Comparison of ENCODE assay signal across 10 mouse cellular contexts in the genomic region with DNA sequence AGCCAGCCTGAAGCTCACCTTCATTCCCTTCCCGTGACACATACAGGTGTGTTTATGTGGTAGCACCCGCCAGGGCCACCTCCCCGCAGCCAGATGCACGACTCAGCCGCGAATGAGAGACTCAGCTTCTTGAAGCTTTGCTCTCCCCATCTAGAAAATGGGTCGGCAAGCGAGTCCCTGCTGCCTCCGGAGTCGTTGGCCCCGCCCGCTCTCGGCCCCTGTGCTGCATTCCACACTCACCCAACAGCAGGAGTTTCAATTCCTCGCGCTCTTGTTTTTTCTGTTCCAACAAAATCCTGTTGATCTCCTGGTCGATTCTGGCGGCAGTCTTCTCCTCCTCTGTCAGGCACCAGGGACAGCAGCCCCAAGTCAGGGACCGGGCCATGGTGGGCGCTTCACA. TPM values are rescaled to one million over a fixed set of nuclear protein-coding genes. Genes with fewer than 3 reads are reported as not detected.
A peak's percentile ranks its signal among the peaks of the same experiment; 100 is the strongest.
DNase-seq lines count a peak whose midpoint lies in the region; ATAC-seq and TF ChIP-seq lines count a peak whose summit lies in the region.
"Had no signal": no experiment of that assay in that cellular context is flagged by ENCODE, and none has a peak within 500 bp of the region (broad histone marks: within the 10 kb centered on the region; RNA-seq: fewer than 3 reads in every experiment).

No protein-coding gene starts in this region.

- H3K36me3 ChIP-seq in intestine, postnatal 0 days (ENCODE audit: control insufficient read depth, insufficient read depth): no peaks in the 10 kb centered on the region
- H3K36me3 ChIP-seq: midbrain, embryonic 15.5 days had no signal

- H3K4me1 ChIP-seq in intestine, postnatal 0 days (replicated peaks; ENCODE audit: control insufficient read depth, insufficient read depth, low read length): no peaks in the 10 kb centered on the region
- H3K4me1 ChIP-seq: midbrain, embryonic 15.5 days had no signal

- no peak for TF ChIP-seq CTCF in layer of hippocampus, adult 2 months (conservative IDR thresholded peaks at IDR 0.05)
- no peak for TF ChIP-seq CTCF in intestine, postnatal 0 days (IDR thresholded peaks at IDR 0.05; ENCODE audit: low read depth)

- intact Hi-C loops in gastrocnemius, postnatal 14 days (cut with DNase I; ENCODE audit: low total_unique reads): no loop called here

- no peaks in the 10 kb centered on the region for H3K9me3 ChIP-seq in intestine, postnatal 0 days (ENCODE audit: control insufficient read depth)
- H3K9me3 ChIP-seq: midbrain, embryonic 15.5 days had no signal

- no peak overlapping the region for H3K9ac ChIP-seq in intestine, postnatal 0 days (ENCODE audit: low read depth, low read length)
- H3K9ac ChIP-seq: midbrain, embryonic 15.5 days had no signal

- peak overlapping the region; percentile 8; the same call in 1 of the 2 replicates for H3K4me3 ChIP-seq in layer of hippocampus, adult 2 months
- H3K4me3 ChIP-seq in intestine, postnatal 0 days (ENCODE audit: low read depth, low read length): 0 out of 2 replicates have a peak overlapping the region, but pooled peaks have one; percentile 0
- H3K4me3 ChIP-seq: midbrain, embryonic 15.5 days had no signal

- no peaks in the 10 kb centered on the region for H3K27me3 ChIP-seq in intestine, postnatal 0 days (replicated peaks; ENCODE audit: control insufficient read depth, insufficient read depth, low read length)
- H3K27me3 ChIP-seq: midbrain, embryonic 15.5 days had no signal

- WGBS in intestine, postnatal 0 days: 22% methylated on average over 19 of the region's 19 CpGs

- DNase-seq in layer of hippocampus, adult 2 months (ENCODE audit: low spot score in 2 of 2): no peak
- DNase-seq in layer of hippocampus, adult 8-10 months (ENCODE audit: low spot score in 2 of 2): no peak
- DNase-seq in urinary bladder, postnatal 4 days (ENCODE audit: low spot score in 2 of 2): no peak
- no peak for DNase-seq in gastrocnemius, postnatal 14 days
- DNase-seq: adrenal gland, postnatal 10 days had no signal

- peak overlapping the region; percentile 52 for H3K27ac ChIP-seq in layer of hippocampus, adult 2 months
- no peak overlapping the region for H3K27ac ChIP-seq in intestine, postnatal 0 days (ENCODE audit: low read depth, low read length)
- H3K27ac ChIP-seq: midbrain, embryonic 15.5 days had no signal

- peak; percentile 22 for ATAC-seq in activated CD4-positive, CD25-positive, alpha-beta regulatory T cell, adult 4 months
- ATAC-seq in intestine, postnatal 0 days: no peak
- ATAC-seq in megakaryocyte progenitor cell, adult 5-6 weeks (replicated peaks; ENCODE audit: poor library complexity): 0 out of 2 replicates have a peak, but pooled peaks have one; percentile 2
- ATAC-seq in monocyte, adult 5-6 weeks (replicated peaks; ENCODE audit: insufficient number of reproducible peaks, low FRiP score, low TSS enrichment, poor library complexity, severe bottlenecking): no peak
- ATAC-seq: midbrain, embryonic 15.5 days had no signal

- H3K4me2 ChIP-seq in intestine, postnatal 0 days (replicated peaks; ENCODE audit: low read depth): no peak overlapping the region; the same call in 1 of the 2 replicates
- H3K4me2 ChIP-seq: midbrain, embryonic 15.5 days had no signal

RNA-seq across cellular contexts. Expression of gene Gna15, which starts 0.5 kb away (rescaled TPM):
- 1 to 10 TPM; 1.9 to 2.5 TPM for total RNA-seq in layer of hippocampus, adult 2 months (2021)
- total RNA-seq in layer of hippocampus, adult 8-10 months (2022): 1 to 10 TPM; 2.5 to 9.7 (median 5.7) TPM
- polyA plus RNA-seq in activated CD4-positive, CD25-positive, alpha-beta regulatory T cell, adult 4 months (2017; shearing (Covaris generic)): 10 to 100 TPM; 55.2 to 62.0 TPM
- polyA plus RNA-seq in intestine, postnatal 0 days (2015; fragmentation: Nextera tagmentation; extraction: Ambion mirVana): 0.64 and 0.78 TPM in 2 replicates
- total RNA-seq in megakaryocyte progenitor cell, adult 5-6 weeks (2015): 29.4 and 31.9 TPM in 2 replicates
- total RNA-seq in megakaryocyte progenitor cell, adult 5-6 weeks (2017): 28.7 and 28.9 TPM in 2 replicates
- total RNA-seq in monocyte, adult 5-6 weeks (2017): 20.3 to 41.0 TPM (median 29.4 TPM) in 3 replicates
- total RNA-seq in gastrocnemius, postnatal 14 days (2021): 1 to 10 TPM in 1 of 2 experiments, under 1 TPM in 1; 0.60 to 1.2 TPM

RNA-seq across cellular contexts. Expression of gene Gna11, which starts 21.4 kb away (rescaled TPM):
- total RNA-seq in layer of hippocampus, adult 2 months (2021): 100 to 1,000 TPM; 118 to 123 TPM
- 100 to 1,000 TPM; 106 to 120 (median 114) TPM for total RNA-seq in layer of hippocampus, adult 8-10 months (2022)
- polyA plus RNA-seq in activated CD4-positive, CD25-positive, alpha-beta regulatory T cell, adult 4 months (2017; shearing (Covaris generic)): 10 to 100 TPM; 21.7 to 24.5 TPM
- polyA plus RNA-seq in intestine, postnatal 0 days (2015; fragmentation: Nextera tagmentation; extraction: Ambion mirVana): 188 and 195 TPM in 2 replicates
- total RNA-seq in megakaryocyte progenitor cell, adult 5-6 weeks (2015): 5.4 and 6.0 TPM in 2 replicates
- 7.6 and 10.2 TPM in 2 replicates for total RNA-seq in megakaryocyte progenitor cell, adult 5-6 weeks (2017)
- 2.2 to 17.5 TPM (median 15.1 TPM) in 3 replicates for total RNA-seq in monocyte, adult 5-6 weeks (2017)
- 10 to 100 TPM; 31.6 to 34.6 TPM for total RNA-seq in gastrocnemius, postnatal 14 days (2021)

RNA-seq across cellular contexts. Expression of gene S1pr4, which starts 23.6 kb away (rescaled TPM):
- total RNA-seq in layer of hippocampus, adult 2 months (2021): under 1 TPM; 0.39 to 0.95 TPM
- total RNA-seq in layer of hippocampus, adult 8-10 months (2022): under 1 TPM; 0.51 to 0.80 (median 0.58) TPM
- polyA plus RNA-seq in activated CD4-positive, CD25-positive, alpha-beta regulatory T cell, adult 4 months (2017; shearing (Covaris generic)): 10 to 100 TPM; 70.0 to 70.7 TPM
- 0.50 and 0.74 TPM in 2 replicates for polyA plus RNA-seq in intestine, postnatal 0 days (2015; fragmentation: Nextera tagmentation; extraction: Ambion mirVana)
- total RNA-seq in megakaryocyte progenitor cell, adult 5-6 weeks (2015): 8.3 and 8.9 TPM in 2 replicates
- total RNA-seq in megakaryocyte progenitor cell, adult 5-6 weeks (2017): 6.2 and 9.5 TPM in 2 replicates
- 20.5 to 50.8 TPM (median 33.5 TPM) in 3 replicates for total RNA-seq in monocyte, adult 5-6 weeks (2017)
- total RNA-seq in gastrocnemius, postnatal 14 days (2021): under 1 TPM; 0.64 to 0.86 TPM

RNA-seq across cellular contexts. Expression of gene Ncln, which starts 27.4 kb away (rescaled TPM):
- 10 to 100 TPM; 83.1 to 93.5 TPM for total RNA-seq in layer of hippocampus, adult 2 months (2021)
- total RNA-seq in layer of hippocampus, adult 8-10 months (2022): 10 to 100 TPM; 74.1 to 88.0 (median 82.8) TPM
- polyA plus RNA-seq in activated CD4-positive, CD25-positive, alpha-beta regulatory T cell, adult 4 months (2017; shearing (Covaris generic)): 10 to 100 TPM; 33.4 to 41.8 TPM
- polyA plus RNA-seq in intestine, postnatal 0 days (2015; fragmentation: Nextera tagmentation; extraction: Ambion mirVana): 58.6 and 61.1 TPM in 2 replicates
- total RNA-seq in megakaryocyte progenitor cell, adult 5-6 weeks (2015): 81.2 and 99.2 TPM in 2 replicates
- 85.6 and 101 TPM in 2 replicates for total RNA-seq in megakaryocyte progenitor cell, adult 5-6 weeks (2017)
- 42.6 to 86.4 TPM (median 79.6 TPM) in 3 replicates for total RNA-seq in monocyte, adult 5-6 weeks (2017)
- 10 to 100 TPM; 39.1 to 47.3 TPM for total RNA-seq in gastrocnemius, postnatal 14 days (2021)

RNA-seq across cellular contexts. Expression of gene Aes, which starts 35.7 kb away (rescaled TPM):
- total RNA-seq in layer of hippocampus, adult 2 months (2021): 100 to 1,000 TPM; 702 to 736 TPM
- total RNA-seq in layer of hippocampus, adult 8-10 months (2022): 100 to 1,000 TPM; 659 to 695 (median 670) TPM
- polyA plus RNA-seq in activated CD4-positive, CD25-positive, alpha-beta regulatory T cell, adult 4 months (2017; shearing (Covaris generic)): 100 to 1,000 TPM; 120 to 125 TPM
- polyA plus RNA-seq in intestine, postnatal 0 days (2015; fragmentation: Nextera tagmentation; extraction: Ambion mirVana): 528 and 536 TPM in 2 replicates
- 197 and 225 TPM in 2 replicates for total RNA-seq in megakaryocyte progenitor cell, adult 5-6 weeks (2015)
- total RNA-seq in megakaryocyte progenitor cell, adult 5-6 weeks (2017): 178 and 191 TPM in 2 replicates
- total RNA-seq in monocyte, adult 5-6 weeks (2017): 129 to 254 TPM (median 141 TPM) in 3 replicates
- 100 to 1,000 TPM; 660 to 698 TPM for total RNA-seq in gastrocnemius, postnatal 14 days (2021)

Comparison
In these comparisons a context has a peak if more than half of its experiments do, and no peak if none do; other contexts are left out.
1. ATAC-seq: peak in activated CD4-positive, CD25-positive, alpha-beta regulatory T cell, adult 4 months (single experiment) and megakaryocyte progenitor cell, adult 5-6 weeks (single experiment); none in intestine, postnatal 0 days (single experiment) and monocyte, adult 5-6 weeks (single experiment).